Mouse (Mus musculus) central nervous system, embryonic 18 days (tissue): ENCODE measurements around the gene Olfr916. TPM values are rescaled to one million over a fixed set of nuclear protein-coding genes. Genes with fewer than 3 reads are reported as not detected.

Experiments used
- polyA plus RNA-seq: library from polyadenylated mRNA; depleted of rRNA; stranded (reverse); fragments of >200 nt; gene quantifications from 2 replicates; pipeline ENCODE4 v1.2.3, GENCODE M21; 2012; rRNA removed

The Olfr916 gene
- not detected in 2 replicates for polyA plus RNA-seq

DNA sequence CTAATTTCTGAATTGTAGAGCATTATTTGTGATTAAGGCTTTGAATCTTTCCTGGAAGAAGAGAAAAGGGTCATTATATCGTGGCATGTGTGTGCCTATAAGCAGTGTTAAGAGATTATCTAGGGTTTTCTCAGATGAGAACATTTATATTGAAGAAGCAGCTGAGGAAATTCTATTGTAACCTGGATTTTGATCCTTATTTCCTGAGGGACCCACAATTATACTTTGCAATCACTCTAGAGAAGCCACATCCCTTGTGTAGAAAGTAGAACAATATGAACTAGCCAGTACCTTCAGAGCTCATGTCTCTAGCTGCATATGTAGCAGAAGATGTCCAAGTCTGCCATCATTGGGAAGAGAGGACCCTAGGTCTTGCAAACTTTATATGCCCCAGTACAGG, at the start of gene Olfr916:
Gene Olfr916, minus strand, starts transcription at position 101 of the 400 bp plus-strand sequence.

DNA sequence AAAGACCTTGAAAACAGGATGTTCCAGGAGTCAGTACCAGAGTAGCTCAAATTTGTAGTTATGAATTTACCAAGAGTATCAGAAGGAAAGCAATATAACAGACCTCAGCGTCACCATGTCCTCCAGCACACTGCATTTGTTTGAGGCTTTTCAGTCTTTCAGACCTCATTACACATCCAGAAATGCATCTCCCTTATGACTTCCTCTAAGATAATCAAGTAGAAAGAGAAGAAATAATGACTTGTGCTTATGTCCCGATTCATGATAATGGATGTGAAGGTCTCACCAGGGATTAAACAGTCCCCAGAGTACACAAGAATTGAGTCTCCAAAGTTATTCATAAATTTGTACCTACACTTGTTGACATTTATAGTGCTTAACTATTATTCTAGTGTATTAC, 14.8 kb upstream of the Olfr916 start, which contains the start of gene Olfr918:
Gene Olfr918, minus strand, starts transcription at position 101 of the 400 bp plus-strand sequence.

DNA sequence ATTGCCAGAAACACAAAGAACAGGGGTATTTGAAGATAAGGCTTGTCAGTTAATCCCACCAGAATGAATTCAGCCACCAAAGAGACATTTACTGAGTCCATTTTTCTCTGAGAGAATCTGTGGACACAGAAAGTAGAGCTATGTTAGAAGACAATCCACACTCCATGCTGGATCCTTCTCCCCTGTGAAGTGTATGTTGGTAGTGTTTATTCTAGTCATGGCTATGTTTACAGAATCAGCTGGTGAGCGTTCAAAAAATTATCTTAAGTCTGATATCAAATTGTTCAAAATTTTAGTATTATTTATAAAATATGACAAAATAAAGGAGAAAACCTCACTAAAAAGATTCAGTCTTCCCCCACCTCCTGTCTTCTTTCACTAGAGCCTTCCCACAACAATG, 6.1 kb upstream of the Olfr916 start, which contains the start of gene Olfr917:
Gene Olfr917, minus strand, starts transcription at position 101 of the 400 bp plus-strand sequence.

Other genes with a start within 250 kb of the Olfr916 start
- not detected in 2 replicates for gene Olfr901, start 230.4 kb downstream of the Olfr916 start, polyA plus RNA-seq
- not detected in 2 replicates for gene Olfr902, start 212.2 kb downstream of the Olfr916 start, polyA plus RNA-seq
- not detected in 2 replicates for gene Olfr904, start 196.7 kb downstream of the Olfr916 start, polyA plus RNA-seq
- not detected in 2 replicates for gene Olfr905, start 188.8 kb downstream of the Olfr916 start, polyA plus RNA-seq
- gene Olfr906, start 172.8 kb downstream of the Olfr916 start, polyA plus RNA-seq = not detected in 2 replicates
- gene Olfr907, start 164.1 kb downstream of the Olfr916 start, polyA plus RNA-seq = not detected in 2 replicates
- gene Olfr911-ps1, start 138.3 kb downstream of the Olfr916 start, polyA plus RNA-seq = not detected in 2 replicates
- not detected in 2 replicates for gene Olfr910, start 122.0 kb downstream of the Olfr916 start, polyA plus RNA-seq
- not detected in 2 replicates for gene Olfr912, start 79.7 kb downstream of the Olfr916 start, polyA plus RNA-seq
- not detected in 2 replicates for gene Olfr913, start 67.1 kb downstream of the Olfr916 start, polyA plus RNA-seq
- gene Olfr914, start 54.8 kb downstream of the Olfr916 start, polyA plus RNA-seq = not detected in 2 replicates
- not detected in 2 replicates for gene Olfr917, start 6.0 kb upstream of the Olfr916 start, polyA plus RNA-seq
- gene Olfr918, start 14.7 kb upstream of the Olfr916 start, polyA plus RNA-seq = not detected in 2 replicates
- not detected in 2 replicates for gene Olfr919, start 43.8 kb upstream of the Olfr916 start, polyA plus RNA-seq
- gene Vwa5a, start 58.4 kb upstream of the Olfr916 start, polyA plus RNA-seq = 4.7 and 6.2 TPM in 2 replicates
- 0.03 and 0.05 TPM in 2 replicates for gene Olfr920, start 92.4 kb upstream of the Olfr916 start, polyA plus RNA-seq
- not detected in 2 replicates for gene Olfr921, start 113.2 kb upstream of the Olfr916 start, polyA plus RNA-seq
- gene Olfr922, start 154.7 kb upstream of the Olfr916 start, polyA plus RNA-seq = not detected in 2 replicates
- not detected in 2 replicates for gene Olfr923, start 166.7 kb upstream of the Olfr916 start, polyA plus RNA-seq
- not detected in 2 replicates for gene Olfr924, start 184.6 kb upstream of the Olfr916 start, polyA plus RNA-seq
- not detected in 2 replicates for gene Olfr26, start 195.2 kb upstream of the Olfr916 start, polyA plus RNA-seq
- gene Olfr926, start 217.3 kb upstream of the Olfr916 start, polyA plus RNA-seq = not detected in 2 replicates